ENCODE assay signal across 10 mouse cellular contexts in genomic region chr8:26972801-26973200, GRCm38 (mm10). TPM values are rescaled to one million over a fixed set of nuclear protein-coding genes. Genes with fewer than 3 reads are reported as not detected.
DNase-seq lines count a peak whose midpoint lies in the region; ATAC-seq and TF ChIP-seq lines count a peak whose summit lies in the region.
"Had no signal": no experiment of that assay in that cellular context is flagged by ENCODE, and none has a peak within 500 bp of the region (broad histone marks: within the 10 kb centered on the region; RNA-seq: fewer than 3 reads in every experiment).

No protein-coding gene starts in this region.

- H3ac ChIP-seq in myocyte (ENCODE audit: control insufficient read depth, insufficient read length), result no peak overlapping the region

- H3K9me3 ChIP-seq in forebrain, postnatal 0 days (ENCODE audit: low read length), result no peaks in the 10 kb centered on the region
- no peaks in the 10 kb centered on the region for H3K9me3 ChIP-seq in forebrain, embryonic 11.5 days (ENCODE audit: control insufficient read depth, low read length)
- H3K9me3 ChIP-seq in lung, embryonic 15.5 days, result no peaks in the 10 kb centered on the region
- H3K9me3 ChIP-seq: limb, embryonic 10.5 days; midbrain, embryonic 15.5 days had no signal

- no peak overlapping the region for H3K9ac ChIP-seq in forebrain, postnatal 0 days
- no peak overlapping the region for H3K9ac ChIP-seq in forebrain, embryonic 11.5 days (ENCODE audit: low read length)
- no peak overlapping the region for H3K9ac ChIP-seq in lung, embryonic 15.5 days
- H3K9ac ChIP-seq: midbrain, embryonic 15.5 days had no signal

- no peak for ATAC-seq in forebrain, postnatal 0 days
- no peak for ATAC-seq in forebrain, embryonic 11.5 days (replicated peaks; ENCODE audit: low FRiP score)
- ATAC-seq in lung, embryonic 15.5 days (ENCODE audit: borderline replicate concordance, extremely low read depth, low FRiP score, low TSS enrichment), result no peak
- no peak for ATAC-seq in megakaryocyte-erythroid progenitor cell, adult 5-6 weeks (replicated peaks; ENCODE audit: low FRiP score, low TSS enrichment, poor library complexity, severe bottlenecking)
- ATAC-seq: midbrain, embryonic 15.5 days had no signal

- TF ChIP-seq POLR2A in myocyte (IDR thresholded peaks at IDR 0.05; ENCODE audit: insufficient read length, low read depth), result no peak

- no peak overlapping the region for H3K4me2 ChIP-seq in forebrain, postnatal 0 days (ENCODE audit: low read depth)
- H3K4me2 ChIP-seq in forebrain, embryonic 11.5 days (ENCODE audit: low read depth, low read length, severe bottlenecking), result no peak overlapping the region
- H3K4me2 ChIP-seq in lung, embryonic 15.5 days, result no peak overlapping the region
- H3K4me2 ChIP-seq in myocyte (ENCODE audit: low read depth), result peak overlapping the region; percentile 93
- H3K4me2 ChIP-seq: midbrain, embryonic 15.5 days had no signal

- H3K4me3 ChIP-seq in forebrain, postnatal 0 days (ENCODE audit: low read depth, low read length), result no peak overlapping the region
- H3K4me3 ChIP-seq in forebrain, embryonic 11.5 days (ENCODE audit: low read depth, low read length), result no peak overlapping the region
- H3K4me3 ChIP-seq in lung, embryonic 15.5 days, result no peak overlapping the region
- no peak overlapping the region for H3K4me3 ChIP-seq in brown adipose tissue, adult 24 weeks (ENCODE audit: insufficient read depth, low read depth, low read length)
- no peak overlapping the region for H3K4me3 ChIP-seq in myocyte
- H3K4me3 ChIP-seq: midbrain, embryonic 15.5 days had no signal

- WGBS in forebrain, postnatal 0 days, result 38% methylated on average over 5 of the region's 5 CpGs
- 60% methylated on average over 5 of the region's 5 CpGs for WGBS in forebrain, embryonic 11.5 days
- 22% methylated on average over 5 of the region's 5 CpGs for WGBS in lung, embryonic 15.5 days

- TF ChIP-seq CTCF in forebrain, postnatal 0 days (IDR thresholded peaks at IDR 0.05; ENCODE audit: low read depth), result 0 out of 2 replicates have a peak, but pooled peaks have one; percentile 8

- DNase-seq in forebrain, postnatal 0 days, result no peak
- DNase-seq in forebrain, embryonic 11.5 days (ENCODE audit: low spot score), result no peak
- no peak for DNase-seq in lung, postnatal 14 days
- DNase-seq in thymus, postnatal 36 days, result no peak

- H3K4me1 ChIP-seq in forebrain, postnatal 0 days (ENCODE audit: insufficient read depth), result peaks cover 14% of the 10 kb centered on the region; the same call in 1 of the 2 replicates
- H3K4me1 ChIP-seq in forebrain, embryonic 11.5 days (replicated peaks; ENCODE audit: control insufficient read depth, insufficient read depth, low read length), result peaks cover 13% of the 10 kb centered on the region; the same call in 1 of the 2 replicates
- H3K4me1 ChIP-seq in lung, embryonic 15.5 days, result peaks cover 38% of the 10 kb centered on the region
- H3K4me1 ChIP-seq in brown adipose tissue, adult 24 weeks (ENCODE audit: control insufficient read depth, insufficient read depth, insufficient read length, low read length), result no peaks in the 10 kb centered on the region

- H3K27ac ChIP-seq in forebrain, postnatal 0 days (ENCODE audit: low read depth, low read length), result no peak overlapping the region
- H3K27ac ChIP-seq in forebrain, embryonic 11.5 days (ENCODE audit: low read depth, low read length), result no peak overlapping the region
- H3K27ac ChIP-seq in lung, embryonic 15.5 days, result 0 out of 2 replicates have a peak overlapping the region, but pooled peaks have one; percentile 17
- H3K27ac ChIP-seq in brown adipose tissue, adult 24 weeks (replicated peaks; ENCODE audit: low read depth, low read length), result peak overlapping the region; percentile 78
- H3K27ac ChIP-seq: midbrain, embryonic 15.5 days had no signal

- no peaks in the 10 kb centered on the region for H3K36me3 ChIP-seq in forebrain, postnatal 0 days (ENCODE audit: insufficient read depth)
- no peaks in the 10 kb centered on the region for H3K36me3 ChIP-seq in forebrain, embryonic 11.5 days (ENCODE audit: control insufficient read depth, insufficient read depth, low read length)
- H3K36me3 ChIP-seq in lung, embryonic 15.5 days, result no peaks in the 10 kb centered on the region
- H3K36me3 ChIP-seq in myocyte (ENCODE audit: control insufficient read depth, insufficient read depth), result no peaks in the 10 kb centered on the region
- H3K36me3 ChIP-seq: limb, embryonic 10.5 days; midbrain, embryonic 15.5 days had no signal

- H3K27me3 ChIP-seq in forebrain, postnatal 0 days (ENCODE audit: insufficient read depth, low read length), result no peaks in the 10 kb centered on the region
- H3K27me3 ChIP-seq in forebrain, embryonic 11.5 days (ENCODE audit: control insufficient read depth, insufficient read depth, low read length), result peaks cover 9% of the 10 kb centered on the region; the same call in 1 of the 2 replicates
- H3K27me3 ChIP-seq in lung, embryonic 15.5 days, result peaks cover 25% of the 10 kb centered on the region; the same call in 1 of the 2 replicates
- no peaks in the 10 kb centered on the region for H3K27me3 ChIP-seq in myocyte (ENCODE audit: control insufficient read depth, insufficient read depth, insufficient read length)

- H3K79me2 ChIP-seq in myocyte (ENCODE audit: control insufficient read depth, insufficient read depth), result peaks cover 2% of the 10 kb centered on the region

TF ChIP-seq in myocyte, 11 proteins besides CTCF, POLR2A, EP300 and RAD21:
- TF ChIP-seq MYOD1 (IDR thresholded peaks at IDR 0.05; ENCODE audit: control insufficient read depth in 1 of 3, insufficient read length in 2 of 3, low read depth in 2 of 3), result peak; percentile 9 to 61 (median 55)
- TF ChIP-seq TCF12 (IDR thresholded peaks at IDR 0.05; ENCODE audit: insufficient read depth, poor library complexity, severe bottlenecking), result no peak
- TF ChIP-seq MYOG (IDR thresholded peaks at IDR 0.05; ENCODE audit: control insufficient read depth in 1 of 3, insufficient read depth in 1 of 3, insufficient read length in 2 of 3, low read depth in 2 of 3), result peak in 1 of 3 experiments; percentile 66
- no peak for TF ChIP-seq REST (IDR thresholded peaks at IDR 0.05; ENCODE audit: insufficient read depth, insufficient read length)
TF ChIP-seq in myocyte: peak in this region for 2.

RNA-seq across cellular contexts. Expression of gene Zfp703, which starts 4.3 kb away (rescaled TPM):
- total RNA-seq in forebrain, postnatal 0 days (2014; rRNA removed), result 9.0 and 11.8 TPM in 2 replicates
- polyA plus RNA-seq in forebrain, postnatal 0 days (2015; fragmentation: Nextera tagmentation; extraction: Ambion mirVana), result 9.0 and 10.7 TPM in 2 replicates
- 14.3 and 16.0 TPM in 2 replicates for polyA plus RNA-seq in forebrain, embryonic 11.5 days (2014; fragmentation: Nextera tagmentation; extraction: Ambion mirVana)
- polyA plus RNA-seq in lung, embryonic 15.5 days (2015; fragmentation: Nextera tagmentation; extraction: Ambion mirVana), result 10.3 and 11.1 TPM in 2 replicates
- 29.1 and 48.6 TPM in 2 replicates for polyA plus RNA-seq in brown adipose tissue, adult 24 weeks (2012; ENCODE audit: insufficient read depth, insufficient read length, missing spikeins)
- polyA plus RNA-seq in myocyte (2012; fragmentation: generic; extraction: Trizol), result 42.8 TPM
- total RNA-seq in megakaryocyte-erythroid progenitor cell, adult 5-6 weeks (2014; fragmentation: Nextera tagmentation), result 10.3 and 26.8 TPM in 2 replicates
- 1.6 and 2.1 TPM in 2 replicates for total RNA-seq in megakaryocyte-erythroid progenitor cell, adult 5-6 weeks (2017)

Comparison
In these comparisons a context has a peak if more than half of its experiments do, and no peak if none do; other contexts are left out.
1. H3K27ac ChIP-seq: peak in lung, embryonic 15.5 days (single experiment) and brown adipose tissue, adult 24 weeks (single experiment); none in forebrain, postnatal 0 days (single experiment) and forebrain, embryonic 11.5 days (single experiment).